Mouse (Mus musculus) gastrocnemius, postnatal 10 days (tissue): ENCODE results near the gene Tepp. TPM values are rescaled to one million over a fixed set of nuclear protein-coding genes. Genes with fewer than 3 reads are reported as not detected.
A peak's percentile ranks its signal among the peaks of the same experiment; 100 is the strongest.

Experiments
- DNase-seq: peaks from one replicate; pipeline ENCODE4 v3.0.0; 2021; ENCODE audit warnings: mixed read lengths
- total RNA-seq, 2 experiments: library from RNA; stranded (reverse); gene quantifications; 2 replicates each; pipeline ENCODE4 v1.2.3; 2021

Tepp gene
- total RNA-seq, 2 experiments from 2014 or later, result not detected

- DNase-seq, result peak; percentile 73
Measured at GRCm38 (mm10) chr8:95331156-95331719, 20.9 kb downstream of the Tepp start.

GRCm38 (mm10) chr8:95331720-95332436 is 21.5 kb downstream of the Tepp start, which contains the start of the genes Zfp319 and Usb1:
Zfp319 (minus strand) TSS chr8:95331950.
Usb1 (plus strand) TSS chr8:95332284.
- peak; percentile 98 for DNase-seq

- DNase-seq, result no peak
Measured at GRCm38 (mm10) chr8:95332437-95333199, 22.3 kb downstream of the Tepp start.

- DNase-seq, result no peak
Measured at GRCm38 (mm10) chr8:95335706-95336105, 25.3 kb downstream of the Tepp start.

DNA sequence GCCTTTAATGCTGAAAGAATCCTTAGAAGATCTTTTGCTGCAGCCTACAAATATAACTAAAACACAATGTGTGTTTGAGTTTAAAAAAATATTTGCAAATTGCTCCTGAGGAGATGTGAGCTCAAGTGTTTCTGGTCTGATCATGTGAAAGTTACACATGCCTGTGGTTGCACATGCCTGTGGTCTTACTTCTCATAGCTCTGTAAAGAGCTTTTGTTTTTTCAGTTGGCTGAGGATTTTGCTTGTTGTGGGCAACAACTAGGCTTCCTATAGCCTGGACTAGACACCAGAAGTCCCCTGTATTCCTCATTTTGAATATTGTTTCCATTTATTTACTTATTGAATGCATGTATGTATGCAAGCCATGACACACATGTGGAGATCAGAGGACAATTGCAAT is 26.0 kb downstream of the Tepp start:
- DNase-seq, result no peak

DNA sequence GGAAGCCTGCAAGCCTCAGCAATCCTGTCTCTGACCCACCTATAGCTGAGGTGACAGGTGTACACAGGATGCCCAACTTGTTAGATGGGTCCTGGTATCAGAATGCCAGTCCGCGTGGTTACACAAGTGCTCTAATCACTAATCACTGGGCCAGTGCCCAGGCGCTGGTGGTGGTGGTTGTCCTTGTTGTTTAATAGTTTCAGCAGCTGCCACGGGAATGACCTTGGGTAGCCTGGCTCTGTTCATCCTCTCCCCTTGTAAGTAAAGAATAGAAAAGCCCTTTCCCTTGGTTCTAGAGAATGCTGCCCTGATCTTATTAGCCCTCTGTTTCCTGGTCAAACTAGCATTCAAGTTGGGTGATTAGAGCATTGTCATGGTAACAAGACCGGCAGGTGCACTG is 31.4 kb downstream of the Tepp start:
- DNase-seq, result no peak

DNA sequence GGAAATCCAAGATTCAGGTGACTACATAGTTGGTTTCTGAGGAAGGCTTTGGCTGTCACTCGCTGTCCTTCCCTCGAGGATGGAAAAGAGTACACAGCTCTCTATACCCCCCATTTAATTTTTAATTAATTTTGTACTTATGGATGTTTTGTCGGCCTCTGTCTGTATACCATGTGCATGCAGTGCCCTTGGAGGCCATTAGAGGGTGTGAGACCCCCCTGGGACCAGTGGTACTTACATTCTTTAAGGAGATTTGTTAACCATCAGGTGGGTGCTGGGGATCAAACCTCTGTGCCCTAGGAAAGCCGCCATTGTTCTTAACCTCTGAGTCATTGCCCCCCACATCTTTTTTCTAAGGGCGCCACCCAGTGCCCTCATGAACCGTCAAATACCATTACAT is 34.3 kb downstream of the Tepp start:
- no peak for DNase-seq

- peak; percentile 73 for DNase-seq
Measured at GRCm38 (mm10) chr8:95346643-95347545, 36.5 kb downstream of the Tepp start.

- DNase-seq, result no peak
Measured at GRCm38 (mm10) chr8:95348356-95348755, 38.0 kb downstream of the Tepp start.

DNA sequence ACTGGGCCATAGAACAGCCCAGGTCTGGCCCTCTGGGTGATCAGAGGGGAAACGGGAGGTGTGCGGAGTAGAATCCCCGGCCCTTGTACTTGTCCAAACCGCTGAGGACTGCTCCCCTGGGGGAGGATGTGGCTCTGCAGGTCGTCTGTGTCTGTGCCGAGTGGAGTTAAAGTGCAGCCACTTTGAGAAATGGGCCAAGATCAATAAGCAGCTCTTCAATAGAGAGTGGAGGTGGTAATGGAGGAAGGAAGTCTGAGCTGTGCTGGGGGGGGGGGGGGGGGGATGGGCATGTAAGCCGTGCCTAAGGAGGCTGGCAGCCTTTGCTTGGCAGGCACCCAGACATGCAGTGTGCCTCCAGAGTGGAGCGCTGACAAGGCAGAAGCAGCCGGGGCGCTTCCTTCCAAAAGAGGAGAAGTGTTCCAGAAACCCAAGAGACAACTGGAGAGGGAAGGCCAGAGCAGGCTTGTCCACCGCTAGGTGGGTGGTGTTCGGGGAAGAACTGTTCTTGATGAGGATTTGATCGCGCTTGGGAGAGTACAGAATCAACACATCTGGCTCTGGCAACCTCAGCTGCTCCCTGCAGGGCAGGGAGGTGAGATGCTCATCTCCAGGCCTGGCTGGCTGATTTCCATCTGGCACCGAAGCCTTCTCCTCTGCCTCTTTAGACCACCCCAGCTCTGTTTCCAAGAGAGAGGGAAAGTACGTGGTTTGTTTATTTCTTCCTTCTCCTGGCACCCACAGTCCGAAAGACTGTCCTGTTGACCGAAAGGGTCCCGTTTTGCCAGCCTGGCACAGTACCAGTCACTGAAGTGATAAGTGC is 38.7 kb downstream of the Tepp start:
- DNase-seq, result peak; percentile 66

DNA sequence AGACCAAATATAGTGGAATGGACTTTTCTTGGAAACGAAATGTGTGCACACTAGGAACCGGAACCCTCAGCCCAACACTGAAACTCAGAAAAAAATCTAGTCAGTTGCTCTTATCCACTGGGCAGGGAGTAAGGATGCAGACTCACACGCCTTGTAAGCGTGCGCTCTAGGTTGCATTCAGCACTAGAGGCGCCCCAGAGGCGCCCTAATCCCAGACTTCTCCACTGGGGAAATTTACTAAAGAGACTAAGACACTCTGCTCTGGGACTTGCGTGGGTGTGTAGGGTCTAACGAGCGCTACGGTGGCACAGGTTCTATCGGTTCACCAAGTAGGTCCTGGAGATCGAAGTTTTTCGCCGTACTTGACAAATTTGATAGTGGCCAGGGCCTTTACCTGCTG is 41.1 kb downstream of the Tepp start:
- DNase-seq, result no peak

DNA sequence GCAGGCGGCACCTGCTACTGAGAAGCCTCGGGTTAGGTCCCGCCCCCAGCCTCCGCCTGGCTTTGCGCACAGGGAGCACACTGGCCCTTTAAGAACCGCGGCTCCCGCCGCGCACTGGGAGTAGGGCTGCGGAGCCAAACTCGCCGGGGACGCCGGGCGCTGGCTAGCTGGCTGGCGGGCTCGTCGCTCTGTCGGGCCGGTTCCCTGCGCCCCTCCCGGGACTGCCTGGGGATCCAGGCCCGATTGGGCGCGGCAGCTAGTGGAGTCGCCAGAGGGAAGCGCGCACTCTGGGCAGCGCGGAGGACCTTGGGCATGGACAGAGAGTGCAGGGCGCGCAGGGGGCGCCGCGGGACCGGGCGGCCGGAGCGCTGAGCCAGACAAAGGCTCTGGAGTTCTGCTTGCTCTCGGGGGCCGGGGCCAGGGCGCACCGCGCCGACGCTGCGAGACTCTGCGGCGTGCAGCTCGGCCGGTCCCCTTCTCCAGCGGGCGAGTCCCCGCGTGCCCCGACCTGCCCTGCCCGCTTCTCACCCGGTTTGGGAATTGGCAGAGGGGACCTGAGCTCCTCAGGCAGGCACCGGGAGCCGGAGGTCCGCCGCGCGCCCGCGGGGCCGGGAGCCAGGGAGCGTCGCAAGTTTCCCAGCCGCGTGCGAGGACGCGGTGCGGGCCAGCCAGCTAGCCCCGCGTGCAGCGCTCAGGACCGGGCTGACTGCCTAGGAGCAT is 41.9 kb downstream of the Tepp start, which contains the start of gene Mmp15:
Gene Mmp15, plus strand, starts transcription at position 118 of the 720 bp plus-strand sequence.
- DNase-seq, result peak; percentile 77

DNA sequence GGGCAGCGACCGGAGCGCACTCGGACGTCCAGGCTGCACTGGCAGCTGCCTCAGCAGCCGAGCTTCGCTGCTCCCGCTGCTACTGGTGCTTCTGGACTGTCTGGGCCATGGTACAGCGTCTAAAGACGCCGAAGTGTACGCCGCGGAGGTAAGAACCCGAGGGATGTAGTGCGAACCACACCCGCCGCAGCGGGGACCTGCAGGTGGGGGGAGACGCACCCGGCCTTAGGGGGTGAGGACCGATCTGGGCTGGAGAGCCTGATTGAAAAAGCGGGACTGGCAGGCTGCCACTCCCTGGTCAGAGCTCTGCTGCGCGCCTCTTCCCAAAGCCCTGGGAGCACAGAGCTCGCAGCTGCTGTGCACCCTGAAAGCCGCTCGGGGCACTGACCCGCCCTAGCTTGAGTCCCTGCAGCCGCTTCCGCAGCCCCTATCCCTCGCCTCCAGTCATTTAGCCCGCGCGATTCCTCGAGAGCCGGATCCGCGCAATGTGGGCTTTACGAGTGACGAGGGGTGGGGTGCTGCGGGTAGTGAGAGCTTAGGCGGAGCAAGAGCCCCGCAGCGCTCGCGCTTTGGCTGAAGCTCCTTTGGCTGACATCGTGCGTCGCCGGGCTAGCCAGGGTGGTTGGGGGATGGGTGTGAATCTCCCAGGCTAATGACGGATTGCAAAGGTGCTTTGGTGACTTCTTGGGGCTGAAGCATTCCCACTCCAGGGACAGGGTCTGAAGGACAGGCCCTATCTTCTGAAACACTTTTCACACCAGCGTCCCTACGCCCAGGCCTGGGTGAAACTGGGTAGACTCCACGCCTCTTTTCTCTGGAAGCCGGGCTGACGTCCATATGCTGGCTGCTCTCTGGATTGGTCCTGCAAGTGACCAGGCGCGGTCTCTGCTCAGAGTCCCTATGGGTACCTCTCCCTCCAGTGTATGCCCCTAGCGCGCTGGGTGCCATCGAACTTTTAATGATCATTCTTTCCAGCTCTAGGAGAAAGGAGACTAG is 42.8 kb downstream of the Tepp start:
- DNase-seq, result peak; percentile 61

- DNase-seq, result no peak
Measured at GRCm38 (mm10) chr8:95354606-95355005, 44.2 kb downstream of the Tepp start.

GRCm38 (mm10) chr8:95358550-95359411 is 48.4 kb downstream of the Tepp start:
- no peak for DNase-seq

GRCm38 (mm10) chr8:95360181-95361015 is 50.0 kb downstream of the Tepp start:
- DNase-seq, result no peak

- no peak for DNase-seq
Measured at GRCm38 (mm10) chr8:95361016-95361341, 50.6 kb downstream of the Tepp start.
